Mouse (Mus musculus) 3T3-L1 (cell line): ENCODE results near the gene Gm10073.
A peak's percentile ranks its signal among the peaks of the same experiment; 100 is the strongest.
"Not testable (repeated sequence)": the region's sequence is repeated elsewhere in the genome, so short reads cannot be mapped to it uniquely, and the experiment has no call there.

Source experiments
- DNase-seq: peaks from one replicate; pipeline ENCODE4 v3.0.0-alpha.2; 2015; ENCODE audit warnings: low read depth, low spot score

Gene Gm10073

DNA sequence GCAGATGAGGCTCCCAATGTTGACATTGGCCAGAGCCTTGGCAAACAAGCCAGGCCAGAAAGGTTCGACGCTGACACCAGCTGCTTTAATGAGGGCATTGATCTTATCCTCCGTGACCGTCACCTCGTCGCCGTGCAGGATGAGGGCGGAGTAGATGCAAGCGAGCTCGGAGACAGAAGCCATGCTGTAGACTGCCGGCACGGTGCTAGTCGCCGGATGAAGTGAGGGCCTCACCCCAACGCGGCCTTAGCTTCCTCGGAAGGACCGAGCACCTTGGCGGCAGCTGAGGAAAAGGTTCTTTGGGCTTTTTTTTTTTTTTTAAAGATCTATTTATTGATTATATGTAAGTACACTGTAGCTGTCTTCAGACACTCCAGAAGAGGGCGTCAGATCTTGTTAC is at the start of gene Gm10073:
Gene Gm10073 (minus strand): TSS at position 294 of the 400 bp plus-strand sequence.
- DNase-seq, result not testable (repeated sequence)

GRCm38 (mm10) chr8:106623016-106623415 is 49.8 kb upstream of the Gm10073 start:
- peak; percentile 55 for DNase-seq

- no peak for DNase-seq
Measured at GRCm38 (mm10) chr8:106620488-106620887, 47.2 kb upstream of the Gm10073 start.

GRCm38 (mm10) chr8:106619549-106620245 is 46.4 kb upstream of the Gm10073 start:
- peak; percentile 96 for DNase-seq

GRCm38 (mm10) chr8:106618324-106618723 is 45.1 kb upstream of the Gm10073 start:
- DNase-seq, result no peak

- no peak for DNase-seq
Measured at GRCm38 (mm10) chr8:106617865-106618264, 44.6 kb upstream of the Gm10073 start.

DNA sequence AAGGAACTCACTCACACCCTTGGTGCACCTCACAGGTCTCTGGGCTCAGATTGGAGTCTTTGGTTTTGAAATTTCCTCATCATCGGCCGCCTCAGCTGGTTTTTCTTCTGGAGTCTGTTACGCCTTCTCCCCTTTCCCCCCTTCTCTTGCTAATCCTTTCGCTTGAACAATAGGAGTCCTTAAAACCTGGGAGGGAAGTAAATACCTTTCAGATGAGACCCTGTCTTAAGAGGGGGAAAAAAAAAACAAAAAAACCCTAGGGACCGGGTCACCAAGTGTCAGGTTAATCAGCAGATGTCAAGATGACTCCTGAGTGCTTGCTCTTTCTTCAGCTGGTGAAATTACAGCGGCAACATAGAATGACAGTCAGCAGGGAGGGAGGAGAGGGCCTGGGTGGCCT is 43.9 kb upstream of the Gm10073 start:
- DNase-seq, result no peak

DNA sequence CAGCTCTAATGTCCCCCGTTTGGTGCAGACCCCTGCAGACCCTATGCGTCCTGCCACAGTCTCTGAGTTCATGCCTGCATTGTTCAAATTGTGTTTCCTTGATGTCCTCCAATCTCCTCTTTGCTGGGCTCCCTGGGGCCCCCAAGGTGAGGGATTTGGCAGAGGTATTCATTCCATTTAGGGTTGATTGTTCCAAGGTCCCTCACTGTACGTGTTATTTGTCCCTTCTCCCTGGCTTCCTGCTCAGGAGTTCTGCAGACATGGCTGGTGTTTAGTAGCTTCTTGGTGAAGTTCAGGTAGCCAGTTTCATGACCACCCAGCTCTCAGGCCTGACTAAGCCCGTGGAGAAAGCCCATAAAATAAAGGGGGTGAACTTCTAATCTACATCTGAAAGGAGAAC is 43.4 kb upstream of the Gm10073 start:
- DNase-seq, result no peak

- no peak for DNase-seq
Measured at GRCm38 (mm10) chr8:106615661-106616299, 42.5 kb upstream of the Gm10073 start.

- DNase-seq, result peak; percentile 80
Measured at GRCm38 (mm10) chr8:106614704-106615103, 41.4 kb upstream of the Gm10073 start.

GRCm38 (mm10) chr8:106612047-106612446 is 38.8 kb upstream of the Gm10073 start:
- peak; percentile 66 for DNase-seq

DNA sequence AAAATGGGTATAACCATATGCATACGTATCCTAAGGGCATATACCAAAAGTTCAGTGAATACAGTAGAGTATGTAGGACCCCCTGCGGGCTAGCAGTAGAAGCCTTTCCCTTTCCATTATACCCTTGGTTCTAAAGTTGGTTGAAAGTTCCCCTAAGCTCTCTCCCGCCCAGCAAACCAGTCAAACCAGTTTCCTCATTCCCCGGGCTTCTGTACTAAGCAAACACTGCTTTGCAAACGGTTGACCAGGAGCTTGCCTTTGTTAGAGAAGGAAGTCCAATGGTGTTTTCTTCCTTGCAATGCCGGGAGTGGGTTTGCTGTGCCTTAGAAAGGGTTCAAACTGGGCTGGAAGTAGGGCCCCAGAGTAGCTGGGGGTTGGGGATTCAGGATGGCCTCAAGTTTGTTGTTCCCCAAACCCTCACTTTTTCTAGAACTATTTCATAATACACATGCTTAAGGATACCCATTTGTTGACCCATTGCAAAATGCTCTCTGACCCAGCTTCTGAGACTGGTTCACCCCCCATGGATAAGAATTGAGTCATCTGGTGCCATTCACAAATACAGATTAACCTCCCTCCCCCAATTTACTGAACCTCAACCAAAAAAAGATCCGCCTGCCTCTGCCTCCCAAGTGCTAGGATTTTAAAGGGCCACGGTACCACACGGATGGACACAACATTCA is 37.8 kb upstream of the Gm10073 start:
- no peak for DNase-seq

DNA sequence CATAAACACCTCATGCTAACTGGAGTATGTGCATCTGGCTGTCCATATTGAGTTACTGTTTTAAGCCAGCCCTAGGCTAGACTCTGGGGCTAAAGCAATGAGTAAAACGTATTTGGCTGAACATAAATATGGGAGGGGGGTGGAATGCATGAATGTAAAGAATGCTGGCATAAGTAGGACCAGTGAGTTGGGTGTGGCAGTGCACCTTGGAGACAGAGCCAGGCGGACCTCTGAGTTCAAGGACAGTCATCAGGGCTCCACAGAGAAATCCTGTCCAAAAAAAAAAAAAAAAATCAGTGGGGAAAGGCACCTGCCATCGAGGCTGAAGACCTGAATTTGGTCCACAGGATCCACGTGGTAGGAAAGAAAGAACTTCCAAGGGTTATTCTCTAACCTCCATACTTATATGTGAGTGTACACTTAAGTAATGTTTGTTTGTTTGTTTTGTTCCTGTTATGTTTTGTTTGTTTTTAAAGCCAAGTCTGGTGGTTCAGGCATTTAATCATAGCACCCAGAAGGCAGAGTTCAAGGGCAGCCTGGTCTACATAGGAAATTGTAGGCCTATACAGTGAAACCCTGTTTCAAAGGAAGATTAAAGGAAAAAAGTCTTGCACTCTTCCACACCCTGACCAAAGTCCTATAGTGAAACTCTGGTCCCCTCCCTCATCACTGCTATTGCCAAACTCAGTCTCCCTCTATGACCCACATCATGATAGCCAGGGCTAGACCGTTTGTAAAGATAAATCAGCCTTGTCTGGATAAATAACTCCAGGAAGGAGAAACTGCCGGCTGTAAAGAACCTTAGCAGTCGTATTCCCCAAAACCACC is 36.0 kb upstream of the Gm10073 start:
- no peak for DNase-seq

DNA sequence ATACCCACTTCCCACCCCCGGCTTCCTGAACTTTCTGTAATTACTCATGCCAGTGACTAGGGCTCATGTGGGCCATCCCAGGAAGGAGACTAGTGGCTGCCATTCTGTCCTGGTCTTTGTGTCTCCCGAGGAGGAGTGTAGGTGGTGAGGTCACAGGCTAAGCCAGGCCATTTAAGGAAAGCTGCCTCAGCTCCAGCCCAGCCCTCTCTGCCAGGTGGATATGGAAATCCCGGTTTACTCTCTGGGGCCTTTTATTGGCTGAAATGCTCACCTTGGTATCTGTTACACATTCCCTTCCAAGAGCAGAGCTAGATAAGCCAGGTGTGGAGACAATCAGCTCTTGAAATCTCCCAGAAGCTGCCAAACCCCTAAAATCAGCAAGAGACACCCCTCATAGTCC is 35.2 kb upstream of the Gm10073 start:
- no peak for DNase-seq

GRCm38 (mm10) chr8:106607783-106608182 is 34.5 kb upstream of the Gm10073 start:
- not testable (repeated sequence) for DNase-seq

GRCm38 (mm10) chr8:106606601-106607145 is 33.4 kb upstream of the Gm10073 start:
- no peak for DNase-seq

DNA sequence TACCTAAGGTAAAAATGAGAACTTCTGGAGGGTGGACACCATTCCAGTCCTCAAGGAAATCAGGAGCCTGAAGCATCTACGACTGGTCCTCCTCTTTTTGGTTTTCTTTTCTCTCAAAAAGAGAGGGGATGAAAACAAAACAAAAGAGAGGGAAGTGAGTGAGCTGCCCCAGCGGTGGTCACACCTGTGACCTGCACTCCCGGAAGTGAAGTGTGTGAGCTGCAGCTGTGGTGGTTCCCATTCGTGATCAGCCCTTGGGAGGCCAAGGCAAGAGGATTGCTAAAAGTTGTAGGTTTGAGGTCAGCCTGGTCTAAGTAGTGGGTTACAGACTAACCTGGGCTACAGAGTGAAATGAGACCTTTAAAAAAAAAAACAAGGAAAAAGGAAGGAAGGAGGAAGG is 32.9 kb upstream of the Gm10073 start:
- no peak for DNase-seq

- no peak for DNase-seq
Measured at GRCm38 (mm10) chr8:106605657-106606056, 32.4 kb upstream of the Gm10073 start.

DNA sequence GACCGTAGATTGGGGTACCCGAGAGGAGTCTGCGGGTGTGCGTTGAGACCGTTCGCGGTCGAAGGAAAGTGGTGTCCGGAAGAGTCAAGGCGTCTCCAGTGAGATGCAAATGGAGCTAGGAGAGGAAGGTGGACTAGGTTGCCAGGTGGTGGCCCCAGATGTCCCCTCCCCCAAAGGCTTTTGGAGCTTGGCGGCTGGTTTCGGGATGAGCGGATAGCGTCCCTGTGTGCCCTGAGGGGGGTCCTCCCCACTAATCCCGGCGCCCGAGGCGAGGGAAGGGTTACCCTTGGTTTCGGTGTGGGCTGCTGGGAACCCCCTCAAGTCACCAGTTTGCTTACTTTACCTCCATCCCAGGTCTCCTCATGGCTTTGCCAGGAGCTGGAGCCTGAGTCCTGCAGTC is 30.7 kb upstream of the Gm10073 start:
- DNase-seq, result no peak

- no peak for DNase-seq
Measured at GRCm38 (mm10) chr8:106603131-106603819, 30.0 kb upstream of the Gm10073 start, which contains the start of gene Cdh1. Gene Cdh1, plus strand, starts transcription at chr8:106603351.
